26 mouse cellular contexts compared by ENCODE assay signal in the genomic region with DNA sequence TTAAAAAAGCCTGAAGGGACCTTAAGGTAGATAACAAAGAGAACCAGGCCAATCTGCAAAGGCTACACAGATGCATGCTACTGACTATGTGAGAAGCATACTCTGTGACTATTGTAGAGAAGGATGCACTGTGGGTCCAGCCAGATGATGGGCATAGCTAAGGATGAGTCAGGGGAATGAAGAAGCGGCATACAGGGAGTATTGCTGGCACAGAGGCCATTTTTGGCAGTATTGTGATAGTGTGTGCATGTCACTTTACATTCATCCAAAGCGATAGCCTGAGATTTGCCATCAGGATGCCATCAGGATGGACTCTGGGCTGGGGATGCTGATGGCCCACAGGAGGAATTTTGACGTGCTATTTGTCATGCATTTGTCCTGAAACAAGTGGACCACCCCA.
"Had no signal": no experiment of that assay in that cellular context is flagged by ENCODE, and none has a peak within 500 bp of the region (broad histone marks: within the 10 kb centered on the region; RNA-seq: fewer than 3 reads in every experiment).

No protein-coding gene starts in this region.

- H3K36me3 ChIP-seq: embryonic facial prominence, embryonic 12.5 days; embryonic facial prominence, embryonic 13.5 days; embryonic facial prominence, embryonic 15.5 days; forebrain, embryonic 12.5 days; forebrain, embryonic 15.5 days had no signal

- H3K27ac ChIP-seq: embryonic facial prominence, embryonic 10.5 days; embryonic facial prominence, embryonic 12.5 days; embryonic facial prominence, embryonic 13.5 days; embryonic facial prominence, embryonic 15.5 days; forebrain, embryonic 10.5 days; forebrain, embryonic 12.5 days; forebrain, embryonic 13.5 days; forebrain, embryonic 15.5 days had no signal

- ATAC-seq: forebrain, embryonic 13.5 days; forebrain, embryonic 14.5 days; forebrain, embryonic 15.5 days; forebrain, embryonic 16.5 days; forebrain, postnatal 0 days had no signal

- H3K4me3 ChIP-seq: embryonic facial prominence, embryonic 10.5 days; embryonic facial prominence, embryonic 12.5 days; embryonic facial prominence, embryonic 13.5 days; embryonic facial prominence, embryonic 15.5 days; erythroblast, embryonic 14.5 days; forebrain, embryonic 10.5 days; forebrain, embryonic 12.5 days; forebrain, embryonic 13.5 days; forebrain, embryonic 15.5 days; gastrocnemius, adult 2 months; heart, adult 2 months had no signal

- H3K27me3 ChIP-seq: embryonic facial prominence, embryonic 12.5 days; embryonic facial prominence, embryonic 13.5 days; embryonic facial prominence, embryonic 15.5 days; forebrain, embryonic 12.5 days; forebrain, embryonic 13.5 days; forebrain, embryonic 15.5 days had no signal

- H3K9me3 ChIP-seq: embryonic facial prominence, embryonic 10.5 days; embryonic facial prominence, embryonic 12.5 days; embryonic facial prominence, embryonic 13.5 days; embryonic facial prominence, embryonic 15.5 days; forebrain, embryonic 10.5 days; forebrain, embryonic 12.5 days; forebrain, embryonic 13.5 days; forebrain, embryonic 15.5 days had no signal

- H3K4me2 ChIP-seq: embryonic facial prominence, embryonic 12.5 days; embryonic facial prominence, embryonic 13.5 days; embryonic facial prominence, embryonic 15.5 days; forebrain, embryonic 12.5 days; forebrain, embryonic 13.5 days; forebrain, embryonic 15.5 days had no signal

- DNase-seq: cerebellum, adult 9-11 months; cerebellum, postnatal 10 days; cerebellum, postnatal 14 days; cerebellum, postnatal 25 days; cerebellum, postnatal 36 days; embryo, embryonic 11 days; forebrain, postnatal 0 days; gastrocnemius, adult 2 months; gastrocnemius, postnatal 10 days; gastrocnemius, postnatal 14 days; gastrocnemius, postnatal 25 days; gastrocnemius, postnatal 36 days; heart, adult 11 months; heart, adult 18-20 months; heart, adult 2 months had no signal

- H3K9ac ChIP-seq: embryonic facial prominence, embryonic 12.5 days; embryonic facial prominence, embryonic 13.5 days; embryonic facial prominence, embryonic 15.5 days; forebrain, embryonic 12.5 days; forebrain, embryonic 13.5 days; forebrain, embryonic 15.5 days; forebrain, postnatal 0 days had no signal
